Mouse (Mus musculus) cerebellum, adult 2 months (tissue): ENCODE results near the gene Fbxo10.
"Not testable (repeated sequence)": the region's sequence is repeated elsewhere in the genome, so short reads cannot be mapped to it uniquely, and the experiment has no call there.

Experiments used
- CTCF ChIP-seq: fragments of 200-500 bp; IDR thresholded peaks from 2 replicates; pipeline ENCODE4 v1.5.1; 2011; ENCODE audit warnings: low read depth, mild to moderate bottlenecking, control low read depth, low read length, moderate library complexity, borderline replicate concordance; ENCODE audit not compliant: insufficient read depth
- POLR2A ChIP-seq: fragments of 200-500 bp; IDR thresholded peaks from 2 replicates; pipeline ENCODE4 v1.6.1; 2011; ENCODE audit warnings: low read length, control low read depth, borderline replicate concordance; ENCODE audit not compliant: insufficient read depth

GRCm38 (mm10) chr4:45039546-45039945, 44.9 kb downstream of the Fbxo10 start:
- TF ChIP-seq POLR2A, CTCF: not testable (repeated sequence)
